Mouse (Mus musculus) MEL (cell line): ENCODE data around the gene Cnst. TPM values are rescaled to one million over a fixed set of nuclear protein-coding genes. Genes with fewer than 3 reads are reported as not detected.

Experiments
- DNase-seq: peaks from one replicate; pipeline ENCODE4 v3.0.0; 2011; ENCODE audit warnings: low read depth, low spot score
- H3K27ac ChIP-seq: 2 replicates; pipeline ENCODE4 v1.5.1; 2012; ENCODE audit warnings: low read depth, mild to moderate bottlenecking, control low read depth, low read length, moderate library complexity; ENCODE audit not compliant: control insufficient read depth
- H3K27me3 ChIP-seq, 2 experiments: fragments of 150-350 bp in 1 of 2; sonication (generic) in 1 of 2; 2 replicates each; pipeline ENCODE4 v1.6.1; 2012; ENCODE audit warnings: low read length in 2 of 2, mild to moderate bottlenecking in 2 of 2, improper control_type of control experiment in 1 of 2, moderate library complexity in 1 of 2; ENCODE audit not compliant: insufficient read depth in 2 of 2, control insufficient read depth in 1 of 2
- H3K36me3 ChIP-seq, 2 experiments: 2 replicates each; pipeline ENCODE4 v1.6.1; 2012 to 2014; ENCODE audit warnings: low read length in 2 of 2, improper control_type of control experiment in 1 of 2, inconsistent platforms in 1 of 2, mild to moderate bottlenecking in 1 of 2; ENCODE audit not compliant: insufficient read depth in 2 of 2, control insufficient read depth in 1 of 2
- H3K4me1 ChIP-seq, 2 experiments: fragments of 150-350 bp in 1 of 2; sonication (generic) in 1 of 2; 2 replicates each; pipeline ENCODE4 v1.6.1; 2012; ENCODE audit warnings: low read length in 2 of 2, improper control_type of control experiment in 1 of 2, mild to moderate bottlenecking in 1 of 2; ENCODE audit not compliant: insufficient read depth in 2 of 2, control insufficient read depth in 1 of 2
- H3K4me3 ChIP-seq, 2 experiments: fragments of 150-350 bp in 1 of 2; sonication (generic) in 1 of 2; 2 replicates each; pipeline ENCODE4 v1.5.1; 2012; ENCODE audit warnings: low read depth in 2 of 2, low read length in 2 of 2, mild to moderate bottlenecking in 2 of 2, moderate library complexity in 2 of 2, control low read depth in 1 of 2, improper control_type of control experiment in 1 of 2; ENCODE audit not compliant: control insufficient read depth in 1 of 2, insufficient read depth in 1 of 2
- H3K79me2 ChIP-seq: 2 replicates; pipeline ENCODE4 v1.6.1; 2012; ENCODE audit warnings: mild to moderate bottlenecking, low read length, moderate library complexity; ENCODE audit not compliant: control insufficient read depth, poor library complexity, insufficient read depth
- H3K9ac ChIP-seq: 2 replicates; pipeline ENCODE4 v1.6.1; 2012; ENCODE audit warnings: low read depth, mild to moderate bottlenecking, control low read depth, low read length, moderate library complexity; ENCODE audit not compliant: control insufficient read depth, poor library complexity, severe bottlenecking
- H3K9me3 ChIP-seq: fragments of 150-350 bp; sonication (generic); replicated peaks from 2 replicates; pipeline ENCODE4 v1.6.1; 2012; ENCODE audit warnings: mild to moderate bottlenecking, low read length, improper control_type of control experiment, moderate library complexity; ENCODE audit not compliant: insufficient read depth
- CHD1 ChIP-seq: IDR thresholded peaks from 2 replicates; pipeline ENCODE4 v1.6.1; 2012; ENCODE audit warnings: low read depth, mild to moderate bottlenecking, inconsistent platforms, low read length, improper control_type of control experiment
- CTCF ChIP-seq, 3 experiments: IDR thresholded peaks in 2 of 3; conservative IDR thresholded peaks in 1 of 3; 2 replicates each; pipeline ENCODE4 v1.5.1; 2011 to 2012; ENCODE audit warnings: low read length in 3 of 3, low read depth in 2 of 3, mild to moderate bottlenecking in 2 of 3, improper control_type of control experiment in 1 of 3, inconsistent platforms in 1 of 3, mixed read lengths in 1 of 3, moderate library complexity in 1 of 3; ENCODE audit not compliant: control insufficient read depth in 1 of 3, insufficient read depth in 1 of 3, poor library complexity in 1 of 3, severe bottlenecking in 1 of 3
- E2F4 ChIP-seq: IDR thresholded peaks from 2 replicates; pipeline ENCODE4 v1.6.1; 2011; ENCODE audit warnings: low read depth, low read length, improper control_type of control experiment, borderline replicate concordance
- EP300 ChIP-seq, 2 experiments: IDR thresholded peaks; 2 replicates each; pipeline ENCODE4 v1.6.1; 2011; ENCODE audit warnings: improper control_type of control experiment in 2 of 2, low read length in 2 of 2, low read depth in 1 of 2, mild to moderate bottlenecking in 1 of 2
- GATA1 ChIP-seq: IDR thresholded peaks from 2 replicates; pipeline ENCODE4 v1.6.1; 2011; ENCODE audit warnings: low read depth, low read length, improper control_type of control experiment
- KAT2A ChIP-seq: conservative IDR thresholded peaks from 2 replicates; pipeline ENCODE4 v1.6.1; 2012; ENCODE audit warnings: low read depth, low read length, improper control_type of control experiment, inconsistent platforms
- MAFK ChIP-seq: IDR thresholded peaks from 2 replicates; pipeline ENCODE4 v1.6.1; 2011; ENCODE audit warnings: low read depth, mild to moderate bottlenecking, low read length, improper control_type of control experiment, borderline replicate concordance
- MEF2A ChIP-seq: IDR thresholded peaks from 2 replicates; pipeline ENCODE4 v1.6.1; 2014; ENCODE audit warnings: low read depth, mild to moderate bottlenecking, inconsistent platforms, low read length, improper control_type of control experiment; ENCODE audit not compliant: poor library complexity, insufficient replicate concordance, severe bottlenecking; ENCODE audit errors: extremely low read depth
- MXI1 ChIP-seq: IDR thresholded peaks from 2 replicates; pipeline ENCODE4 v1.6.1; 2011; ENCODE audit warnings: mild to moderate bottlenecking, low read depth, low read length, improper control_type of control experiment
- MYC ChIP-seq: IDR thresholded peaks from 2 replicates; pipeline ENCODE4 v1.6.1; 2011; ENCODE audit warnings: low read depth, mild to moderate bottlenecking, low read length, improper control_type of control experiment, moderate library complexity
- NELFE ChIP-seq: IDR thresholded peaks from 2 replicates; pipeline ENCODE4 v1.6.1; 2011; ENCODE audit warnings: low read depth, low read length, improper control_type of control experiment
- NRF1 ChIP-seq: IDR thresholded peaks from 2 replicates; pipeline ENCODE4 v1.6.1; 2014; ENCODE audit warnings: low read depth, mild to moderate bottlenecking, inconsistent platforms, low read length, improper control_type of control experiment, moderate library complexity; ENCODE audit not compliant: poor library complexity, insufficient read depth, severe bottlenecking
- POLR2A ChIP-seq, 2 experiments: IDR thresholded peaks; 2 replicates each; pipeline ENCODE4 v1.6.1; 2011 to 2012; ENCODE audit warnings: low read length in 2 of 2, mild to moderate bottlenecking in 2 of 2, control low read depth in 1 of 2, improper control_type of control experiment in 1 of 2, low read depth in 1 of 2, moderate library complexity in 1 of 2; ENCODE audit not compliant: control insufficient read depth in 1 of 2, insufficient read depth in 1 of 2, poor library complexity in 1 of 2
- RAD21 ChIP-seq: IDR thresholded peaks from 2 replicates; pipeline ENCODE4 v1.6.1; 2011; ENCODE audit warnings: mild to moderate bottlenecking, low read depth, low read length, improper control_type of control experiment
- TBP ChIP-seq: IDR thresholded peaks from 2 replicates; pipeline ENCODE4 v1.8.0; 2011; ENCODE audit warnings: low read depth, low read length, improper control_type of control experiment
- UBTF ChIP-seq: IDR thresholded peaks from 2 replicates; pipeline ENCODE4 v1.6.1; 2012; ENCODE audit warnings: low read depth, mild to moderate bottlenecking, inconsistent platforms, low read length, improper control_type of control experiment, moderate library complexity, borderline replicate concordance; ENCODE audit not compliant: insufficient read depth
- USF1 ChIP-seq: IDR thresholded peaks from 2 replicates; pipeline ENCODE4 v1.6.1; 2014; ENCODE audit warnings: low read depth, mild to moderate bottlenecking, inconsistent platforms, low read length, improper control_type of control experiment, moderate library complexity
- USF2 ChIP-seq, 2 experiments: IDR thresholded peaks; 2 replicates each; pipeline ENCODE4 v1.6.1; 2011 to 2012; ENCODE audit warnings: improper control_type of control experiment in 2 of 2, low read length in 2 of 2, borderline replicate concordance in 1 of 2, inconsistent platforms in 1 of 2, low read depth in 1 of 2, mild to moderate bottlenecking in 1 of 2; ENCODE audit not compliant: insufficient read depth in 1 of 2
- ZKSCAN1 ChIP-seq: IDR thresholded peaks from 2 replicates; pipeline ENCODE4 v1.6.1; 2012; ENCODE audit warnings: low read depth, mild to moderate bottlenecking, inconsistent platforms, low read length, improper control_type of control experiment, moderate library complexity
- ZMIZ1 ChIP-seq: IDR thresholded peaks from 2 replicates; pipeline ENCODE4 v1.6.1; 2012; ENCODE audit warnings: low read depth, mild to moderate bottlenecking, inconsistent platforms, low read length, improper control_type of control experiment, moderate library complexity
- ZNF384 ChIP-seq: IDR thresholded peaks from 2 replicates; pipeline ENCODE4 v1.6.1; 2012; ENCODE audit warnings: low read depth, mild to moderate bottlenecking, inconsistent platforms, low read length, improper control_type of control experiment
- polyA plus RNA-seq, 2 experiments: library from polyadenylated mRNA; stranded (reverse) in 1 of 2; unstranded in 1 of 2; fragments of >175 nt in 1 of 2; fragments of >200 nt in 1 of 2; gene quantifications; 2 replicates each; pipeline versions ENCODE4 v1.2.1 to v1.2.4; 2012; ENCODE audit warnings: low replicate concordance in 2 of 2, low read depth in 1 of 2; ENCODE audit not compliant: insufficient read length in 2 of 2, insufficient read depth in 1 of 2, missing spikeins in 1 of 2
- total RNA-seq: library from RNA; depleted of rRNA; stranded (reverse); fragments of 300-350 nt; gene quantifications from 2 replicates; pipeline ENCODE4 v1.2.3, GENCODE M21; 2012

The Cnst gene
- total and polyA plus RNA-seq, 3 experiments: 10.4 to 12.1 TPM; not detected in 1

- H3K79me2 ChIP-seq: peaks cover 37% of the 10 kb centered on the region
- DNase-seq: no peak
- H3K27me3 ChIP-seq: no peaks in the 10 kb centered on the region
- peaks cover under 1 to 9% of the 10 kb centered on the region in 2 experiments; a peak in 2 of 4 replicates for H3K4me1 ChIP-seq
- H3K27ac ChIP-seq: peak overlapping the region; percentile 73
- no peaks in the 10 kb centered on the region for H3K9me3 ChIP-seq
- peaks cover 0 to 42% of the 10 kb centered on the region in 2 experiments; a peak in 3 of 4 replicates for H3K36me3 ChIP-seq
- peak overlapping the region; percentile 86 for H3K9ac ChIP-seq
- no peak for TF ChIP-seq MAFK
- no peak for TF ChIP-seq GATA1
- TF ChIP-seq NELFE: peak; percentile 35; the same call in 1 of the 2 replicates
- no peak for TF ChIP-seq MYC
- TF ChIP-seq ZNF384: no peak
- no peak for TF ChIP-seq UBTF
- TF ChIP-seq CHD1: no peak
- TF ChIP-seq POLR2A (IDR thresholded peaks at IDR 0.05; ENCODE audit: control insufficient read depth in 1 of 2, insufficient read depth in 1 of 2, low read depth in 1 of 2, low read length in 2 of 2, poor library complexity in 1 of 2): peak in 1 of 2 experiments; percentile 35; a peak in 1 of 4 replicates
- no peak for TF ChIP-seq RAD21
- TF ChIP-seq USF1: no peak
- TF ChIP-seq ZMIZ1: no peak
- peak overlapping the region; percentile 83 to 94 for H3K4me3 ChIP-seq
These were observed 364 bp downstream of the Cnst start for GRCm38 (mm10) chr1:179546551-179546917.

- peaks cover 0 to 46% of the 10 kb centered on the region in 2 experiments; a peak in 3 of 4 replicates for H3K36me3 ChIP-seq
- no peak for TF ChIP-seq CHD1
- no peak for TF ChIP-seq E2F4
- TF ChIP-seq, all 39 proteins: peak for 0
- Histone ChIP-seq H3K9me3 (no peaks in the 10 kb centered on the region), H3K27ac (peak overlapping the region; percentile 15; the same call in 1 of the 2 replicates), H3K27me3 (no peaks in the 10 kb centered on the region), H3K4me3 (peak overlapping the region; percentile 83 to 94), H3K79me2 (peaks cover 39% of the 10 kb centered on the region), H3K4me1 (peaks cover 7 to 13% of the 10 kb centered on the region in 2 experiments), H3K9ac (peak overlapping the region; percentile 86)
- peak; percentile 52 for DNase-seq
These were observed 1.0 kb downstream of the Cnst start for GRCm38 (mm10) chr1:179547176-179547575.

- H3K27me3 ChIP-seq: no peaks in the 10 kb centered on the region
- peaks cover 10 to 22% of the 10 kb centered on the region in 2 experiments for H3K4me1 ChIP-seq
- no peak overlapping the region for H3K27ac ChIP-seq
These were observed 2.0 kb downstream of the Cnst start for GRCm38 (mm10) chr1:179548220-179548619.

More at GRCm38 (mm10) chr1:179548220-179548619, 2.0 kb downstream of the Cnst start:
- no peak for DNase-seq
- no peak for TF ChIP-seq USF1
- TF ChIP-seq CTCF (IDR thresholded peaks at IDR 0.05 in 2 of 3, conservative IDR thresholded peaks at IDR 0.05 in 1 of 3; ENCODE audit: control insufficient read depth in 1 of 3, insufficient read depth in 1 of 3, low read depth in 2 of 3, low read length in 3 of 3, poor library complexity in 1 of 3, severe bottlenecking in 1 of 3): no peak
- no peak for TF ChIP-seq ZMIZ1
- TF ChIP-seq KAT2A: no peak
- TF ChIP-seq ZKSCAN1: no peak
- no peak for TF ChIP-seq ZNF384
- no peak for TF ChIP-seq NRF1
- TF ChIP-seq USF2 (IDR thresholded peaks at IDR 0.05; ENCODE audit: borderline replicate concordance in 1 of 2, insufficient read depth in 1 of 2, low read depth in 1 of 2, low read length in 2 of 2): no peak
- no peak for TF ChIP-seq MEF2A
- no peak for TF ChIP-seq POLR2A (IDR thresholded peaks at IDR 0.05; ENCODE audit: control insufficient read depth in 1 of 2, insufficient read depth in 1 of 2, low read depth in 1 of 2, low read length in 2 of 2, poor library complexity in 1 of 2)
- TF ChIP-seq MXI1: no peak
- no peak for TF ChIP-seq E2F4
- TF ChIP-seq EP300 (IDR thresholded peaks at IDR 0.05; ENCODE audit: low read depth in 1 of 2, low read length in 2 of 2): no peak
- no peak for TF ChIP-seq TBP
- H3K79me2 ChIP-seq: peaks cover 38% of the 10 kb centered on the region
- H3K9ac ChIP-seq: no peak overlapping the region
- H3K36me3 ChIP-seq: peaks cover 0 to 54% of the 10 kb centered on the region in 2 experiments; a peak in 2 of 4 replicates
- no peak overlapping the region for H3K4me3 ChIP-seq
- H3K9me3 ChIP-seq: no peaks in the 10 kb centered on the region
